Mouse (Mus musculus): ENCODE data around the gene Mcm9. TPM values are rescaled to one million over a fixed set of nuclear protein-coding genes. Genes with fewer than 3 reads are reported as not detected.

The Mcm9 gene
- polyA plus RNA-seq, 1 experiment, result 3.5 TPM

DNA sequence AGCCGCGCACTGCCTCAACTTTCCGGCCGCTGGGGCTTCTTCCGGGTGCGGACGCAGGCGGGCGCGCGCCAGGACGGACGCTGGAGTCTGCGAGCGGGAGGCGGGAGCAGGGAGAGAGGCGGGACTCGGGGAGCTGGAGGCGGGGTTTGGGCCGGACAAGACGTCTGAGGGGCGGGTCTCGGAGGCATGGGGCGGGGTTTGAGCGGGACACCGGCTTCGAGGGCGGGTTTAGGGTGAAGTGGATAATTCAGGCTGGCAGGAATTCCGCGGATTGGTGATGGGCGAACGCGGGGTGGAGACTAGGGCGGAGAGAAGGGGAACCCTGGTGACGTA is 355 bp downstream of the Mcm9 start:
- Histone ChIP-seq H3K4me3 (ENCODE audit: extremely low read depth, insufficient read depth, insufficient read length) (peak overlapping the region; percentile 96), H3K4me1 (ENCODE audit: control insufficient read depth, insufficient read depth, insufficient read length) (no peaks in the 10 kb centered on the region; the same call in 1 of the 2 replicates), H3K36me3 (ENCODE audit: control insufficient read depth, insufficient read depth, low read length) (peaks cover 4% of the 10 kb centered on the region; the same call in 1 of the 2 replicates), H3K27ac (ENCODE audit: insufficient read depth, low read length) (peak overlapping the region; percentile 89), H3K27me3 (ENCODE audit: control insufficient read depth, insufficient read depth, low read length) (no peaks in the 10 kb centered on the region)
- peak; percentile 44; the same call in 1 of the 2 replicates for TF ChIP-seq POLR2A (IDR thresholded peaks at IDR 0.05; ENCODE audit: low read depth, low read length)
- no peak for TF ChIP-seq CTCF (IDR thresholded peaks at IDR 0.05; ENCODE audit: extremely low read depth, insufficient read depth, insufficient read length, insufficient replicate concordance)
- DNase-seq (ENCODE audit: low read depth in 1 of 2, low spot score in 2 of 2), result peak; percentile 88 to 92
- under 1% methylated on average over 35 of the region's 35 CpGs for WGBS

DNA sequence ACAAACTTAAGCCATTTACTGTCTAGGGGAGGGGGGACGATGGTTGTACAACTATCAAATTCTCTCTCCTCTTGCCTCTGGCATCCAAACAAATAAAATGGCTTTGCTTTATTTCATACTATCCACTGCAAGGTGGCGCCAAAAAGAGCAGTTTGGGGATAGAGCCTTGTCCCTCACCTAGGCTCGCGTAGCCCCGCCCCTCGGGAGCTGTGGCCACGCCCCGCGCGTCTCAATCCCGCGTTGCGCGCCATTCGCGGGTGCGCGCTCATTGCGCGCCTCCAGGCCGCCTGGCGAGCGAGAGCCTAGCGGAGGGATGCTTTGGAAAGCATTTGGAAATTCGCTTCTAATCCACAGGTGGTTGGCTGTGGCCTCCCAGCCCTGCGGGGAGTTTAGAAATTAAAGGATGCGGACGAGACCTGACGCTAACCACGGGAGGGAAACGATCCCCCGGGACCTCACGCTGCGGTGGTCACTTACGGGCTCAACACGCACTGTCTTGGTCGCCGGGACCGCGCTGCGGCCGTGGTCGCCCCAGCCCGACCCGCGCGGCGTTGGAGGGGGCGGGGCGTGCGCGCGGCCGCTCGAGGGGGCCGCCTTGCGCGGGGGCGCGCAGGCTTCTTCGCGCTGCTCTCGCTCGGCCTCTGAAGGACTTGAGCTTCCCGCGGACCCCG is 857 bp downstream of the Mcm9 start:
- Histone ChIP-seq H3K27me3 (ENCODE audit: control insufficient read depth, insufficient read depth, low read length) (no peaks in the 10 kb centered on the region), H3K36me3 (ENCODE audit: control insufficient read depth, insufficient read depth, low read length) (peaks cover 8% of the 10 kb centered on the region), H3K27ac (ENCODE audit: insufficient read depth, low read length) (peak overlapping the region; percentile 89), H3K4me3 (ENCODE audit: extremely low read depth, insufficient read depth, insufficient read length) (peak overlapping the region; percentile 96), H3K4me1 (ENCODE audit: control insufficient read depth, insufficient read depth, insufficient read length) (no peaks in the 10 kb centered on the region; the same call in 1 of the 2 replicates)
- peak; percentile 80 to 91 for DNase-seq (ENCODE audit: low read depth in 1 of 2, low spot score in 2 of 2)
- TF ChIP-seq POLR2A (IDR thresholded peaks at IDR 0.05; ENCODE audit: low read depth, low read length) (peak; percentile 36; the same call in 1 of the 2 replicates), CTCF (IDR thresholded peaks at IDR 0.05; ENCODE audit: extremely low read depth, insufficient read depth, insufficient read length, insufficient replicate concordance) (no peak)
- under 1% methylated on average over 67 of the region's 67 CpGs for WGBS

DNA sequence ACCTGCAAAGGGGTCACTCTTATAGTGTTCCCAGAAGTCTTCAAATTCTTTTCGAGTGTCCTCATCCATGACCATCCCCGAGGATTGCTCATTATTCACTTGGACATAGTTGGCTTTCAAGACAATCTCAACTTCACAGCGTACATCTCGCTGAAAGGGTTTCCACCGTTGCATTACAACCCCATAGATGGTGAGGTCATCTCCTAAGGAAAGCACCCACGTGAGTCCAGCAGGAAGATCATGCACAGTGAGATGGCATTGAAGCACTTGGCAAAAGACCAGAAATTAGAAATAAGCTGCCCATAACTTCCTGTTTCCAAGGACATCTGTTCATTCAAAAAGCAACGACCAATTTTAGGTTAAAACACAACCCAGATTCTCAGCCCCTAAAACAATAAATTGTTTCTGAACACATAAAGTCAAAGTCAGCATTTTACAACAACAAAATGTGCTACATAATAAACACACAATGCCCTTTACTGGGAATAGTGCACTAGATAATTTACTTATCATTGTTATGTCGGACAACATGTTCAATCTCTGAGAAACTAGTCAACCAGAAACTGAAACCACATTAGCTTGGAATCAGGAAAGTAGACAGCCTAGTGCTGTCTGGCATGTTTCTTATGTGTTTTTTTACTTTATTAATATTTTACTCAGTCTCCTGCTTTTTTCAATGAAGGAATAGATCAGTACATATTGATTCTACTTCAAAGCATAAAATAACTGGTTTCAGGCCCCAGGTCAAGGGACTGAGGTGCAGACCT is 14.2 kb downstream of the Mcm9 start:
- DNase-seq (ENCODE audit: low read depth in 1 of 2, low spot score in 2 of 2), result peak in 1 of 2 experiments; percentile 5
- H3K36me3 ChIP-seq (ENCODE audit: control insufficient read depth, insufficient read depth, low read length), result peaks cover 16% of the 10 kb centered on the region
- TF ChIP-seq POLR2A (IDR thresholded peaks at IDR 0.05; ENCODE audit: low read depth, low read length) (no peak), CTCF (IDR thresholded peaks at IDR 0.05; ENCODE audit: extremely low read depth, insufficient read depth, insufficient read length, insufficient replicate concordance) (no peak)
- H3K4me1 ChIP-seq (ENCODE audit: control insufficient read depth, insufficient read depth, insufficient read length), result peaks cover 2% of the 10 kb centered on the region; the same call in 1 of the 2 replicates
- 45% methylated on average over 8 of the region's 8 CpGs for WGBS
- H3K27ac ChIP-seq (ENCODE audit: insufficient read depth, low read length), result no peak overlapping the region
- H3K4me3 ChIP-seq (ENCODE audit: extremely low read depth, insufficient read depth, insufficient read length), result no peak overlapping the region
- H3K27me3 ChIP-seq (ENCODE audit: control insufficient read depth, insufficient read depth, low read length), result no peaks in the 10 kb centered on the region

DNA sequence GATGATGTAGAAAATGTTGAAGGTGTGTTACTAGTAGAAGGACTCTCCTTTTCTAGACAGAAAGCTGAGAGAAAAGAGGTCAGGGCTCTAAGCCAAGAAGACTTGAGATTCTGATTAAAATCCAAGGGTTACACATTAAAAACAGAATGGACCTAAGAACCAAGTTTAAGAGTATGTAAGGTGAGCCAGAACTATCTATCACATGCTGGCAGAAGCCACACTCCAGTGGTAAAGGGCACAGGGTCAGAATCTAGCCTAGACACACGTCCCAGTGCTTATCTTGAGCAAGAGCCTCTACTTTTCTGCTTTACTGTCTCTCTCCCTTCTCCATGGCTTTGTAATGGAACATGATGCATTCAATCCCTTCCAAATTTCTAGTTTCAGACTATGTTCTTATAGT is 16.3 kb downstream of the Mcm9 start:
- no peak overlapping the region for H3K4me3 ChIP-seq (ENCODE audit: extremely low read depth, insufficient read depth, insufficient read length)
- WGBS, result 84% methylated on average over 1 of the region's 1 CpGs
- peaks cover 17% of the 10 kb centered on the region for H3K36me3 ChIP-seq (ENCODE audit: control insufficient read depth, insufficient read depth, low read length)
- no peak for DNase-seq (ENCODE audit: low read depth in 1 of 2, low spot score in 2 of 2)
- no peak for TF ChIP-seq CTCF (IDR thresholded peaks at IDR 0.05; ENCODE audit: extremely low read depth, insufficient read depth, insufficient read length, insufficient replicate concordance)
- no peak for TF ChIP-seq POLR2A (IDR thresholded peaks at IDR 0.05; ENCODE audit: low read depth, low read length)
- no peaks in the 10 kb centered on the region for H3K27me3 ChIP-seq (ENCODE audit: control insufficient read depth, insufficient read depth, low read length)
- peaks cover 2% of the 10 kb centered on the region; the same call in 1 of the 2 replicates for H3K4me1 ChIP-seq (ENCODE audit: control insufficient read depth, insufficient read depth, insufficient read length)
- H3K27ac ChIP-seq (ENCODE audit: insufficient read depth, low read length), result no peak overlapping the region

DNA sequence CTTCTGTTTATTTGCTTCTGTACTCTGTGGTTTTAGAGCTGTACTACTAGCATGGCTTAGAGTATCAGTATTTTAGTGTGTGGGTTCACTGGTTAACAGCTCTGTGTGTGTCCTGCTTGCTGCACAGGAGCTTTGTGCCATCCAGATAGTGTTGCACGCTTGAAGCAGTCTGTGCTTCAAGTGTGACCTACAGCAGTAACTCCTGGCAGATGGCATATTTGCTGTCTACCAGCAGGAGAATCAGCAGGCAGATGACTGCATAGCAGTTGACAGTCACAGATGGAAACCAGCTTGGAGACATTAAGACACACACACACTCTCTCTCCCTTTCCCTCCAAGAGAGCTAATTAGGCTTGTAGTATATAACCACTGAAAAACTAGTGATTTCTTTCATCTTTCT is 18.1 kb downstream of the Mcm9 start:
- peaks cover 2% of the 10 kb centered on the region; the same call in 1 of the 2 replicates for H3K4me1 ChIP-seq (ENCODE audit: control insufficient read depth, insufficient read depth, insufficient read length)
- H3K27me3 ChIP-seq (ENCODE audit: control insufficient read depth, insufficient read depth, low read length), result no peaks in the 10 kb centered on the region
- H3K27ac ChIP-seq (ENCODE audit: insufficient read depth, low read length), result no peak overlapping the region
- WGBS, result 85% methylated on average over 1 of the region's 1 CpGs
- DNase-seq (ENCODE audit: low read depth in 1 of 2, low spot score in 2 of 2), result no peak
- no peak overlapping the region for H3K4me3 ChIP-seq (ENCODE audit: extremely low read depth, insufficient read depth, insufficient read length)
- TF ChIP-seq POLR2A (IDR thresholded peaks at IDR 0.05; ENCODE audit: low read depth, low read length), result no peak
- TF ChIP-seq CTCF (IDR thresholded peaks at IDR 0.05; ENCODE audit: extremely low read depth, insufficient read depth, insufficient read length, insufficient replicate concordance), result no peak
- peaks cover 25% of the 10 kb centered on the region for H3K36me3 ChIP-seq (ENCODE audit: control insufficient read depth, insufficient read depth, low read length)

DNA sequence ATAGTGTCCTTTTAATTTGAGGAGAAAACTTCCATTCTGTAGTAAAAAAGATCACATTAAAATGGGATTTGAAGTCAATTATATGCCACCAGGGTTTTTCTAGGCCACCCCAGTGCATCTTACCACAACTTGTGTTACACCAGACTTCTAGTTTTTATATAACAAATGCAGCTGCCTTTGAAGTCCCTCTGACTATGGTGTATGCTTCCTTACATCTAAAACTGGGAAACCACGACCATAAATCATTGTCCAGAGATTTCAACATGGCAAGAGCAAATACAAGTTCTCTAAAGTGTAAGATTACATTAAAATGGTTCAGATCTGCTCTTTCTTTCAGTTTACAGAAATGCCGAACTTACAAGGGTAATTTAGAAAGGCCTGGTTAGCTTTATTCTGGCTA is 22.0 kb downstream of the Mcm9 start:
- WGBS, result 52% methylated on average over 2 of the region's 2 CpGs
- DNase-seq (ENCODE audit: low read depth in 1 of 2, low spot score in 2 of 2), result no peak
- no peak overlapping the region for H3K27ac ChIP-seq (ENCODE audit: insufficient read depth, low read length)
- no peaks in the 10 kb centered on the region for H3K4me1 ChIP-seq (ENCODE audit: control insufficient read depth, insufficient read depth, insufficient read length)
- H3K27me3 ChIP-seq (ENCODE audit: control insufficient read depth, insufficient read depth, low read length), result no peaks in the 10 kb centered on the region
- peaks cover 26% of the 10 kb centered on the region for H3K36me3 ChIP-seq (ENCODE audit: control insufficient read depth, insufficient read depth, low read length)
- no peak overlapping the region for H3K4me3 ChIP-seq (ENCODE audit: extremely low read depth, insufficient read depth, insufficient read length)
- TF ChIP-seq CTCF (IDR thresholded peaks at IDR 0.05; ENCODE audit: extremely low read depth, insufficient read depth, insufficient read length, insufficient replicate concordance), result no peak

DNA sequence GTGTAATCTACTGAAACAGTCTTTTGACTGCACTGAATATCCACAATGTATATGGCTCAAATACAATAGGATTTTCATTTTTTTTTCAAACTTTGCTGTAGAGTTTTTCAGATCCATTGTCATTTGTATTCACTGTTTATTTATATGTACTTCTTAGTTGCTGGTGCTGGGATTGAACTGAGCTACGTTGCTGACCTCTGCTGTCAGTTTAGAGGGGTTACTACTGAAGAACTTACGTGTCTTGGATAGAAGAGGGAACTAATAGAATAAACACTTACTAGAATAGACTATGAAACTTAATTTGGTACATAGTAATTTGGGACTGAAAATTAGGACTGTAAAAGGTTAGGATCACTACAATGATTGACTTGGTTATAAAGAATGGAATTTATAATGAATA is 24.9 kb downstream of the Mcm9 start:
- TF ChIP-seq POLR2A (IDR thresholded peaks at IDR 0.05; ENCODE audit: low read depth, low read length) (no peak), CTCF (IDR thresholded peaks at IDR 0.05; ENCODE audit: extremely low read depth, insufficient read depth, insufficient read length, insufficient replicate concordance) (no peak)
- Histone ChIP-seq H3K4me1 (ENCODE audit: control insufficient read depth, insufficient read depth, insufficient read length) (no peaks in the 10 kb centered on the region), H3K27me3 (ENCODE audit: control insufficient read depth, insufficient read depth, low read length) (no peaks in the 10 kb centered on the region), H3K4me3 (ENCODE audit: extremely low read depth, insufficient read depth, insufficient read length) (no peak overlapping the region), H3K36me3 (ENCODE audit: control insufficient read depth, insufficient read depth, low read length) (peaks cover 18% of the 10 kb centered on the region), H3K27ac (ENCODE audit: insufficient read depth, low read length) (no peak overlapping the region)
- 81% methylated on average over 2 of the region's 2 CpGs for WGBS
- DNase-seq (ENCODE audit: low read depth in 1 of 2, low spot score in 2 of 2), result no peak
